Mouse (Mus musculus): ENCODE results near the gene Tead1.

GRCm38 (mm10) chr7:112743621-112744395 is 64.7 kb downstream of the Tead1 start:
- no peak for TF ChIP-seq CTCF (IDR thresholded peaks at IDR 0.05; ENCODE audit: extremely low read depth, insufficient read depth, insufficient read length, insufficient replicate concordance)
- no peak for TF ChIP-seq POLR2A (IDR thresholded peaks at IDR 0.05; ENCODE audit: low read depth, low read length)
